Mouse (Mus musculus): ENCODE measurements around the gene Spata16.
A peak's percentile ranks its signal among the peaks of the same experiment; 100 is the strongest.
"Not testable (repeated sequence)": the region's sequence is repeated elsewhere in the genome, so short reads cannot be mapped to it uniquely, and the experiment has no call there.

The Spata16 gene

GRCm38 (mm10) chr3:26637402-26637801 lies at the start of gene Spata16:
Spata16 (plus strand) TSS chr3:26637620.
- no peak for DNase-seq

GRCm38 (mm10) chr3:26604861-26605260 lies 32.6 kb upstream of the Spata16 start:
- DNase-seq, result peak; percentile 32 to 53

- DNase-seq, result no peak
Observed at GRCm38 (mm10) chr3:26608531-26608930, 28.9 kb upstream of the Spata16 start.

GRCm38 (mm10) chr3:26639214-26639613 lies 1.8 kb downstream of the Spata16 start:
- no peak for DNase-seq

- DNase-seq, result no peak
Observed at GRCm38 (mm10) chr3:26639851-26640250, 2.4 kb downstream of the Spata16 start.

- no peak for DNase-seq
Observed at GRCm38 (mm10) chr3:26640321-26641075, 3.1 kb downstream of the Spata16 start.

- no peak for DNase-seq
Observed at GRCm38 (mm10) chr3:26641351-26642249, 4.2 kb downstream of the Spata16 start.

- DNase-seq, result no peak
Observed at GRCm38 (mm10) chr3:26644136-26644535, 6.7 kb downstream of the Spata16 start.

GRCm38 (mm10) chr3:26646834-26647233 lies 9.4 kb downstream of the Spata16 start:
- no peak for DNase-seq

- no peak for DNase-seq
Observed at GRCm38 (mm10) chr3:26685832-26686231, 48.4 kb downstream of the Spata16 start.

- DNase-seq, result not testable (repeated sequence)
Observed at GRCm38 (mm10) chr3:26709492-26709891, 72.1 kb downstream of the Spata16 start.

- DNase-seq, result no peak
Observed at GRCm38 (mm10) chr3:26727526-26727925, 90.1 kb downstream of the Spata16 start.

GRCm38 (mm10) chr3:26750492-26750891 lies 113.1 kb downstream of the Spata16 start:
- DNase-seq, result no peak

GRCm38 (mm10) chr3:26752441-26752840 lies 115.0 kb downstream of the Spata16 start:
- DNase-seq, result no peak

- DNase-seq, result no peak
Observed at GRCm38 (mm10) chr3:26793334-26794101, 156.1 kb downstream of the Spata16 start.

- no peak for DNase-seq
Observed at GRCm38 (mm10) chr3:26795851-26796538, 158.6 kb downstream of the Spata16 start.

- no peak for DNase-seq
Observed at GRCm38 (mm10) chr3:26796954-26797353, 159.5 kb downstream of the Spata16 start.

GRCm38 (mm10) chr3:26814307-26814706 lies 176.9 kb downstream of the Spata16 start:
- no peak for DNase-seq

GRCm38 (mm10) chr3:26815764-26816163 lies 178.3 kb downstream of the Spata16 start:
- DNase-seq, result no peak

- DNase-seq, result no peak
Observed at GRCm38 (mm10) chr3:26819398-26819797, 182.0 kb downstream of the Spata16 start.

GRCm38 (mm10) chr3:26826958-26827839 lies 189.8 kb downstream of the Spata16 start:
- no peak for DNase-seq

Measured in kidney, adult 8-10 months (tissue).